8 mouse cellular contexts compared by ENCODE assay signal in the genomic region with DNA sequence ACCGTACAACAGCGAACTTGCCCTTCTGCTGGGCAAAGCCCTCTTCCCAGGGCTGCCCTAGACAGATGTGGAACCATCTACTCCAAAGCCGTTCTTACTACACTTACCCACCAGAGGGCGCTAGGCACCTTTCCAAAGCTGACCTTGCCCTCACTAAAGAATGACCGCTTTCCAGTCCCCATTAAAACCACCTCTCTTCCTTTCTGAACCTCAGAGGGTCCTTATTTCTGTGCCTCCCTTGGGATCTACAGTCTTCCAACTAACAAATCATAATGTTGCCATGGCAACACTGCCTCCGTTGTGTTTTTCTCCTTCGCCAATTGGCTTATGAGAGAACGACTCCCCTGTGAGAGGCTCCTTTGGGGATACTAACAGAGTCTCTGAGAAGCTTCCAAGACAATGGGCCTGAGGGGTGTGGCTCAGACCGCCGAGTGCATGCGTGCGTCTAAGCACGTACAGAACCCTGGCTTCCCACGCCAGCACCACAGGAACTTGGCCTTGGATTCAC. TPM values are rescaled to one million over a fixed set of nuclear protein-coding genes. Genes with fewer than 3 reads are reported as not detected.
DNase-seq lines count a peak whose midpoint lies in the region; ATAC-seq and TF ChIP-seq lines count a peak whose summit lies in the region.

No protein-coding gene starts in this region.

- no peak overlapping the region; the same call in 1 of the 2 replicates for H3K9ac ChIP-seq in limb, embryonic 13.5 days
- no peak overlapping the region for H3K9ac ChIP-seq in midbrain, postnatal 0 days (replicated peaks; ENCODE audit: low read length, poor library complexity, severe bottlenecking)

- no peaks in the 10 kb centered on the region for H3K36me3 ChIP-seq in embryonic facial prominence, embryonic 10.5 days (replicated peaks)
- no peaks in the 10 kb centered on the region for H3K36me3 ChIP-seq in limb, embryonic 13.5 days
- H3K36me3 ChIP-seq in midbrain, postnatal 0 days (ENCODE audit: insufficient read depth, low read length) = no peaks in the 10 kb centered on the region

- peak; percentile 88 for DNase-seq in 3T3-L1 (ENCODE audit: low read depth, low spot score)
- DNase-seq in adrenal gland, postnatal 10 days = peak; percentile 84
- peak; percentile 82 for DNase-seq in embryonic facial prominence, embryonic 10.5 days (ENCODE audit: low spot score)
- peak; percentile 78 to 89 for DNase-seq in heart, adult 18-20 months
- DNase-seq in kidney, adult 18-20 months = peak; percentile 81
- peak; percentile 85 for DNase-seq in midbrain, postnatal 0 days (ENCODE audit: low spot score)
- DNase-seq in spleen, postnatal 36 days (ENCODE audit: low spot score in 2 of 2) = peak; percentile 55 to 67

- TF ChIP-seq CTCF in midbrain, postnatal 0 days (IDR thresholded peaks at IDR 0.05) = peak; percentile 94

- H3K4me2 ChIP-seq in limb, embryonic 13.5 days (replicated peaks) = peak overlapping the region; percentile 21
- peak overlapping the region; percentile 9; the same call in 1 of the 2 replicates for H3K4me2 ChIP-seq in midbrain, postnatal 0 days (ENCODE audit: low read depth, low read length, poor library complexity, severe bottlenecking)

- peaks cover 13% of the 10 kb centered on the region for H3K4me1 ChIP-seq in embryonic facial prominence, embryonic 10.5 days
- H3K4me1 ChIP-seq in limb, embryonic 13.5 days = 0 out of 2 replicates have a peak, but pooled peaks cover 4% of the 10 kb centered on the region
- H3K4me1 ChIP-seq in midbrain, postnatal 0 days (ENCODE audit: insufficient read depth, low read length) = 0 out of 2 replicates have a peak, but pooled peaks cover 8% of the 10 kb centered on the region

- H3K27me3 ChIP-seq in embryonic facial prominence, embryonic 10.5 days (replicated peaks; ENCODE audit: low read depth, poor library complexity, severe bottlenecking) = no peaks in the 10 kb centered on the region
- H3K27me3 ChIP-seq in limb, embryonic 13.5 days = no peaks in the 10 kb centered on the region
- no peaks in the 10 kb centered on the region for H3K27me3 ChIP-seq in midbrain, postnatal 0 days (ENCODE audit: insufficient read depth, low read length)

- H3K9me3 ChIP-seq in embryonic facial prominence, embryonic 10.5 days = no peaks in the 10 kb centered on the region
- H3K9me3 ChIP-seq in limb, embryonic 13.5 days = no peaks in the 10 kb centered on the region
- H3K9me3 ChIP-seq in midbrain, postnatal 0 days (ENCODE audit: low read length) = no peaks in the 10 kb centered on the region

- H3K4me3 ChIP-seq in embryonic facial prominence, embryonic 10.5 days = peak overlapping the region; percentile 14; the same call in 1 of the 2 replicates
- no peak overlapping the region for H3K4me3 ChIP-seq in limb, embryonic 13.5 days
- no peak overlapping the region for H3K4me3 ChIP-seq in midbrain, postnatal 0 days (ENCODE audit: low read depth, low read length)

- peak; percentile 51; the same call in 1 of the 2 replicates for ATAC-seq in limb, embryonic 13.5 days (ENCODE audit: low FRiP score, low read depth)
- peak; percentile 86 for ATAC-seq in midbrain, postnatal 0 days (ENCODE audit: low FRiP score)

- whole genome bisulfite sequencing in embryonic facial prominence, embryonic 10.5 days = 10% methylated on average over 14 of the region's 14 CpGs
- WGBS in limb, embryonic 13.5 days = 10% methylated on average over 14 of the region's 14 CpGs
- 4% methylated on average over 14 of the region's 14 CpGs for WGBS in midbrain, postnatal 0 days

- H3K27ac ChIP-seq in embryonic facial prominence, embryonic 10.5 days (replicated peaks) = peak overlapping the region; percentile 35; the same call in 1 of the 2 replicates
- H3K27ac ChIP-seq in limb, embryonic 13.5 days = no peak overlapping the region
- peak overlapping the region; percentile 80 for H3K27ac ChIP-seq in midbrain, postnatal 0 days (ENCODE audit: low read depth, low read length)

RNA-seq across cellular contexts. Expression of a gene that starts 6.7 kb away (rescaled TPM):
- 10 to 100 TPM; 26.5 to 32.5 TPM for total RNA-seq in adrenal gland, postnatal 10 days (2021)
- polyA plus RNA-seq in embryonic facial prominence, embryonic 10.5 days (2016; fragmentation: Nextera tagmentation; extraction: Ambion mirVana) = 3.7 and 3.8 TPM in 2 replicates
- total RNA-seq in heart, adult 18-20 months (2021) = 10 to 100 TPM; 19.0 to 21.5 TPM
- polyA plus RNA-seq in limb, embryonic 13.5 days (2015; fragmentation: Nextera tagmentation; extraction: Ambion mirVana) = 6.9 and 7.5 TPM in 2 replicates
- total RNA-seq in midbrain, postnatal 0 days (2014; rRNA removed) = 3.7 and 5.4 TPM in 2 replicates
- polyA plus RNA-seq in midbrain, postnatal 0 days (2015; fragmentation: Nextera tagmentation; extraction: Ambion mirVana) = 1.2 and 1.4 TPM in 2 replicates

RNA-seq across cellular contexts. Expression of a gene that starts 26.4 kb away (rescaled TPM):
- total RNA-seq in adrenal gland, postnatal 10 days (2021) = not detected
- polyA plus RNA-seq in embryonic facial prominence, embryonic 10.5 days (2016; fragmentation: Nextera tagmentation; extraction: Ambion mirVana) = not detected in 2 replicates
- not detected for total RNA-seq in heart, adult 18-20 months (2021)
- not detected in 2 replicates for polyA plus RNA-seq in limb, embryonic 13.5 days (2015; fragmentation: Nextera tagmentation; extraction: Ambion mirVana)
- not detected in 2 replicates for total RNA-seq in midbrain, postnatal 0 days (2014; rRNA removed)
- not detected in 2 replicates for polyA plus RNA-seq in midbrain, postnatal 0 days (2015; fragmentation: Nextera tagmentation; extraction: Ambion mirVana)

RNA-seq across cellular contexts. Expression of a gene that starts 50.7 kb away (rescaled TPM):
- 1 to 10 TPM; 1.4 to 4.6 TPM for total RNA-seq in adrenal gland, postnatal 10 days (2021)
- polyA plus RNA-seq in embryonic facial prominence, embryonic 10.5 days (2016; fragmentation: Nextera tagmentation; extraction: Ambion mirVana) = 0.12 TPM in 1 of 2 replicates, not detected in the other
- 10 to 100 TPM; 18.4 to 33.2 TPM for total RNA-seq in heart, adult 18-20 months (2021)
- 0.28 and 0.83 TPM in 2 replicates for polyA plus RNA-seq in limb, embryonic 13.5 days (2015; fragmentation: Nextera tagmentation; extraction: Ambion mirVana)
- 3.3 and 3.7 TPM in 2 replicates for total RNA-seq in midbrain, postnatal 0 days (2014; rRNA removed)
- 0.06 and 0.30 TPM in 2 replicates for polyA plus RNA-seq in midbrain, postnatal 0 days (2015; fragmentation: Nextera tagmentation; extraction: Ambion mirVana)
